Mouse (Mus musculus): ENCODE measurements around the gene Ccnb2.

The Ccnb2 gene

DNA sequence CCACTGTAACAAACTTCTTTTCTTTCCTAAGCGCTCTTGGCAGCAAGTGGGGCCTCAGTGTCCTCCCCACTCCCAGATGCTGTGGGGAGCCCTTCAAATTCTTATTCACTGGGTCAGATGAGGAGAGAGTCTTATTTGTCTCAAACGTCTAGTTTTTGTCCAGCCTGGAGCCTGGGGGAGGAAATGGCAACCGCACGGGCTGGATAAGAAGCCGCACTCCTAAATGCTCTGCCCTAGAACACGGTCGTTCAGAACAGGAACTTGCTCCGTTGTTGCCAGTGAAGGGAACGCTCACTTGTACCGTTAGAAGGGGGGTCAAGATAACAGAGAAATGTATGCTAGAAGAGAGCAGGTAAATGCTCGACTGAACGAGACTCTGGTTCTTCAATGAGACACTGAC is 39.3 kb downstream of the Ccnb2 start:
- peak; percentile 14 for DNase-seq

DNA sequence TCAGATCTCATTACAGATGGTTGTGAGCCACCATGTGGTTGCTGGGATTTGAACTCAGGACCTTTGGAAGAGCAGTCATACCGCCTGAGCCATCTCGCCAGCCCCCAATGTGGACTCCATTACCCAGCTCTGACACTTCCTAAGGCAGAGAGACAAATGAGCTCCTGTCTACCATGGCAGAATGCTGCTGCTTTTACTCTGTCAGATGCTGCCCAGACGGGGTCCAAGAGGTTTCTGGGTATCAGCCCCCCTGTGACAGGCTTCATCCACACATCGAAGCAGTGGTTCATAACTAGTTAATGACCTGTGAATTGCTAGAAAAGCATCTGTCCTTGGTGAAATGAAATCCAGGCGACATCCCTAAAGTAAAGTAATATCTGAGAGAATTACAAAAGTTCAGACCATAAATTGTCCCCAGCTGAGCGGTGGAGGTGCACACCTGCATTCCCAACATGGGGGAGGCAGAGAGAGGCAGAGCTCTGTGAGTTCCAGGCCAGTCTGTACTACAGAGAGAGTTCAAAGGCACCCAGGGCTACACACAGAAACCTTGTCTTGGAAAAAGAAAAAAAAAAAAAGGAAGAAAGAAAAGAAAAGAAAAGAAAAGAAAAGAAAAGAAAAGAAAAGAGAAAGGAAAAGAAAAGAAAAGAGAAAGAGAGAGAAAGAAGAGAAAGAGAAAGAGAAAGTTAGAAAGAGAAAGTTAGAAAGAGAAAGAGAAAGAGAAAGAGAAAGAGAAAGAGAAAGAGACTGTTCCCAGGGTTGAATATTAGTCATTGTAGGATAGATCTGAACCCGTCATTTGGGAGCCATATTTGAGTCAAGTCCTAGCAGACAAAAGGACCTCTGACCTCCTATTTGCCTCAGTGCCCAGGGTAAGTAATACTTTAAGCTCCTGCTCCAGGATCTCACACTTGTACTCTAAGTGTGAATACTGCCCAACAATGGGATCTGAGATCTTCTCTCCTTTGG is 41.6 kb downstream of the Ccnb2 start:
- DNase-seq, result no peak

DNA sequence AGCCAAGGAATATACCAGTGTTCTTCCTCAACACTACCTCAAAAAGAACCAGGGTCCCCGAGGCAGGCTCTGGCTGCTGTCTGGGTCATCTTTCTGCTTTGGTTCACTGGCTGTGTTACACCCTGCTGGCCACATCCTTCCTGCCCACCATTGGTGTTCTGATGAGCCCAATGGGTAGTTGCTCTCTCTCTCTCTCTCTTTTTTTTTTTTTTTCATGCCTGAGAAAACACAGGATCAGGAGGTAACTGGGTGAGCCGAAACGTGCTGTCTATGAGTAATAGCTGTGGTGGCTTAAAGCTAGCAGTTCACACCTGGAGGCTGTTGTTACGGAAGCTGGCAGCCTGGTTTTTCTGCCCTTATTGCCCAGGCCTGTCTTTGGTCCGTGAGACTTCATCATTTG is 49.7 kb downstream of the Ccnb2 start:
- no peak for DNase-seq

DNA sequence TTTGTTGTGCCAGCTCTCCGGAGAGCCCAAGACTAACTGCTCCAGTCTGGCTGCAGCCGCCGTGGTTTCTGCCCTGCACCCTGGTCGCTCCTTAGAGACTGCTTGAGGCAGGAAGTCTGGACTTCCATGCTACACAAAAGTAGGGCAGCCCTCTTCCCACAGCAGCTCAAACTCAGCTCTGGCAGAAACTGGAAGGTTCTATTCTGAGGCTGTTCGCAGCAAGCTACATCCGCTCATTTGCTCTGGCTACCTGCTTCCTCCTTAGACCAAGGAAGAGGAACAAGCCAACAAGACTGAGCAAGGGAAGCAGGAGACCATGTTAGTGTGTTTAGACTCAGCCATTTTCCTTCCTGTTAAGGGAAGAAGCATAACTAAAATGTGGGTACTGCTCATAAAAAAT is 54.4 kb downstream of the Ccnb2 start:
- DNase-seq, result no peak

DNA sequence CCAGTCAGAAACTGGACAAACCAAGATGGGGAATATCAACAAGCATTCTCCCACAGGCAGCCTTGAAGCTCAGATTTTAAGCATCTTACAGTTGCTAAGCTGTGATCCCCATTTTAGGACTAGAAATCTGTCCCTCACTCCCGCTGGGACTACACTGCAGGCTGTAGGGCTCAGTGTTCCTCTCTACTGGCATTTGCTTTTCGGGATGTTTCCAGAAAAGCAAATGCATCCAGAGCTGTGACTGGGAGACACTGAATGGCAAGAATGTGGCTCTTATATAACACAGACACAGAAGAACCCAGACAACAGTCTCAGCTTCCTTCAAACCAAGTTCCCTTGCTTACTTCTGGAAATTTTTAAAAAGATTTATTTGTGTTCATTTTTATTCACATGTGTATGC is 55.4 kb downstream of the Ccnb2 start:
- DNase-seq, result no peak

DNA sequence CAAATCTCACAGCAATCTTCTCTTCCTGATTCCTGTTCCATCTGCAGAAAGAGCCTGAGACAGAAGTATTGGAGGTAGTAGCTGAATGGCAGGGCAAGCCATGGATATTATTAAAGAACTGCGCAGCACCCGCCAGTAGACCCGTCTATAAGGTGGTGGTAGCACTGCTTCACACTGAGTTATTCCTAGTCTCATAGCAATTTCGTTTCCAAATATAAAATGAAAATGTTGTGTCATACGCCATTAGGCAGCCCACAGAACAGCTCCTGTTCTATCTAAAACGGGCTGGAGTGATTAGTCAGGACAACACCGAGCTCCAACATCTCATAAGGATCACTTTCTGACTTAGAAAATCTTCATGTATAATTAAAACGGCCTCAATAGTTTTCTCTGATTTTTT is 56.6 kb downstream of the Ccnb2 start:
- no peak for DNase-seq

DNA sequence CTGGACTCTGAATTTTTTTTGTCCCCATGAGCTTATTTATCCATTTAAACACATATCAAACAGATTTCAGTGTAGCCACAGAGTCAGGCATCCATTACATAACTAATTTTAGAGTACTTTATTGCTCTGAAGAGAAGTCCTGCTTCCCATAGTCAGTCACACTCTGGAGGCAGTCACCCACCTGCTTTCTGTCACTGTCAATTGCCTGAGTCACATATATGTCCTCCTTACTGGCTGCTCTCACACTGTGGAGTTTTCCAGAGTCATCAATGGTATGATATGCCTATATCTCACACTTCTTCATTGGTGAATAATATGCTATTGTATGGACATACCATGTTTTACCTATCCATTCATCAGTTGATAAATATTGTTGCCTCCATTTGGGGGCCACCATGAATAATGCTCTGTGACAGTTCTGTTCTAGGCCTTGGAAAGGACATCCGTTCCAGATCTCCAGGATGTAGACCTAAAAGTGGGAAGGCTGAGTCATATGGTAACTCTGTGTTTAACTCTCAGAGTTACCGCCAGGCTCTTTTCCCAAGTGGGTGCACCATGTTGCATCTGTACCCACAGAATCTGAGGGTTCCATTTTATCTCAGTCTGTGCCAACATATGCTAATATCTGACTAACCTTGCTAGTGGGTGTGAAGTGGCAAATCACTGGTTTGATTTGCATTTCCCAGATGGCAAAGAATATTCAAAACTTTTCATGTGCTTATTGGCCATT is 61.8 kb downstream of the Ccnb2 start:
- DNase-seq, result no peak
